Mouse (Mus musculus) skeletal muscle tissue, adult 2 months (tissue): ENCODE measurements around the gene Wnt8b.
A peak's percentile ranks its signal among the peaks of the same experiment; 100 is the strongest.

Experiments used
- DNase-seq: peaks from one replicate; pipeline ENCODE4 v3.0.0-alpha.2; 2012; ENCODE audit warnings: low read depth, low spot score

Gene Wnt8b

DNA sequence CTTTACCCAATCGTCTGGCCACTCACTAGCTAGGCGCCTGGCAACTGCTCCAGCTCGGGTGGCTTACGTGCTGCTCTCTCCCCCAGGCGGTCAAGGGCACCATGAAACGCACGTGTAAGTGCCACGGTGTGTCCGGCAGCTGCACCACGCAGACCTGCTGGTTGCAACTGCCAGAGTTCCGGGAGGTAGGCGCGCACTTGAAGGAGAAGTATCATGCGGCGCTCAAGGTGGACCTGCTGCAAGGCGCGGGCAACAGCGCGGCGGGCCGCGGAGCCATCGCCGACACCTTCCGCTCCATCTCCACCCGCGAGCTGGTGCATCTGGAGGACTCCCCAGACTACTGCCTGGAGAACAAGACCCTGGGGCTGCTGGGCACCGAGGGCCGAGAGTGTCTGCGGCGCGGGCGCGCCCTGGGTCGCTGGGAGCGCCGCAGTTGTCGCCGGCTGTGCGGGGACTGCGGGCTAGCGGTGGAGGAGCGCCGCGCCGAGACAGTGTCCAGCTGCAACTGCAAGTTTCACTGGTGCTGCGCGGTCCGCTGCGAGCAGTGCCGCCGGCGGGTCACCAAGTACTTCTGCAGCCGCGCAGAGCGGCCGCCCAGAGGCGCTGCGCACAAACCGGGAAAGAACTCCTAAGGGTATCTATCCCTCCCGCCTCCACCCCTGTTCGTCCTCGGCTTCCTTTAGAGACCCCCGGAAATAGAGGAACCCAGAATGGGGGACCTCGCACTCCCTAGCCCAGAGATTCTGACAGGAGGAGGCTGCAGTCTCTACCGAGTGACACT, 18.4 kb downstream of the Wnt8b start:
- DNase-seq, result no peak

- DNase-seq, result no peak
Measured at GRCm38 (mm10) chr19:44512601-44513000, 19.3 kb downstream of the Wnt8b start.

DNA sequence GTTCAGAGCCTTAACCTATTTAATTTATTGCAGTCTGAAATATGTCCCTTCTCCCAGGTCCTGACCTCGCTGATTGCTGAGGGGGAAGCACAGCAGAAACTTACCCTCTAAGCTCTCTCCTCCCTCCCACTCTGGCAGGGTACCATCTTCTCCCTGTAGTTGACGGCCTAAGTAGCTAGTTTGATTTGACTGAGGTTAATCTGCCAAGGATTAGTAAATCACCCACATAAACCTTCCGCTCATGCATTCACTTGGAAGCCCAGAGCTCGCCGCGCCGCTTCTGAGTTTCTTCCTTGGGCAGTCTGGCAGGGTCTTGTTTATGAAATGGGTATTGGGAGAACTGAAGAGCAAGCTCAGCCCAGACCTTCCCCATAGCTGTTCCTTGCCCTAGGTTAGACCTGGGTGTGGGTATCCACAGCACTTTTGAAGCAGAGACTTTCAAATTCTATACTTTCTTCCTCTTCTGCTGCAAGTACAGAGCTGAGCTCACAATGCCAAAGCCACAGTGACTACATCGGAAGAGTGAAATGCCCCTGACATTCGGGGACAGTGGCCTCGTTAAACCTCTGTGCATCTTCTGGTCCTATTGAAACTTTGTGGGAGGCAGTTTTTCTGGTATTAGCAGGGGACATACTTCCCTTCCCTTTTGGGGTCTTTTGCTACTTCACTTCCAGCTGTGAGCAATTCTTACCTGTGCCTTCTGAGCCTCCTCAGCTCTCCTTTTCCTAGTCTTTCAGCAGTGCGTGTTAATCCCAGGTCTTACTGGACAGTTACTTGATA, 20.0 kb downstream of the Wnt8b start:
- DNase-seq, result no peak

GRCm38 (mm10) chr19:44513921-44514482, 20.7 kb downstream of the Wnt8b start:
- DNase-seq, result no peak

- DNase-seq, result no peak
Measured at GRCm38 (mm10) chr19:44514521-44515451, 21.5 kb downstream of the Wnt8b start.

DNA sequence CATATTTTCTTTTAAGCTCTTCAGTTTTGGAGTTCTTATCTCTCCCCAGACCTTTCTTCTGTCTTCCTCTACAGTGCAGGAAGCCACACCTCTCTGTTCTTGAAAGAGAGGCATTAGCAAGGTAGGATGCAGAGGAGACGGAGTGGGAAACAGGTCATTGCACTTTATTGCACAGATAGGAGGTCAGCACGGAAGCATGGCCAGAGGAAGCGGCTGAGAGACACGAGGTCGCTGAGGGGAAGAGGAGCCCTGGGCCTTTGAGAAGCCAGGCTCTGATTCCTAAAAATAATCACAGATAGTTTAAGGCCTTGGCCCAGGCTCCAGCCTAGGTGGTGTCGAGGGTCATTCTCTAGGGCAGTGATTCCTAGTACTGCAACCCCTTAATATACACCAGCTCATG, 22.5 kb downstream of the Wnt8b start:
- DNase-seq, result no peak

DNA sequence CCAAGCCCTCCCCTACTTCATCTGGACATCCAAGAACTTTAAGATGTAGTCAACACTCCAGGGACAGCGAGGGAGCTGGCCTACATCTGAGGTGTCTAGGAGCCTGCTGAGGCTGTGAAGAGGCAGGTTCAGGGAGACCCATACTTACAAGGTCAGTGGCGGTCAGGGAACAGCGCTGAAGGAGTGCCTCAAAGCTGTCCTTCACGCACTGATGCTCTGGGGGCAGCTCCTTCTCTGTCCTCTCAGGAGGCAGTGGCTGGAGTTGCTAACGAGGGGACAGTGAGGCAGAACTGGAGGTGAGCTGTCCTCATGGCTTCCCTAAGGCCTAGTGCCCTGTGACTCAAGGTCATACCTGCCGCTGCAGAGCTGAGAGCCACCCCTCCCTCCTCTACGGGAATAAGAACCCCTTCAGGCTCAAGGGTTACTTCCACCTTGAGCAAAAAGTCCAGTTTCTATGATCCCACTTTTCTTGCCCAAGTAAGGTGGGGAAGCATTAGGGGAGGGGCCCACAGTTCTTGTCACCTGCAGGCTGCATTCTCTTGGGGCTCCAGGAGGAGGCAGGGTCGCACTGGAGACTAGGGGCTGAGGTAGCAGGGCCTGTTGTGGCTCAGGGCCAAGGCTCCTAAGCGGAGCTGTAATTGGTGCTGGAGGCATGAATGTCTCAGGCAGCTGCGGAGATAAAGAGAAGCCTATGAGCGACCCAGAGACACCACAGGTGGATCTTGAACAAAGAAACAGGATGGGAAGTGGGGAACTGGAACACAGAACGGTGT, 24.9 kb downstream of the Wnt8b start:
- no peak for DNase-seq

GRCm38 (mm10) chr19:44519152-44519551, 25.9 kb downstream of the Wnt8b start:
- peak; percentile 33 for DNase-seq

DNA sequence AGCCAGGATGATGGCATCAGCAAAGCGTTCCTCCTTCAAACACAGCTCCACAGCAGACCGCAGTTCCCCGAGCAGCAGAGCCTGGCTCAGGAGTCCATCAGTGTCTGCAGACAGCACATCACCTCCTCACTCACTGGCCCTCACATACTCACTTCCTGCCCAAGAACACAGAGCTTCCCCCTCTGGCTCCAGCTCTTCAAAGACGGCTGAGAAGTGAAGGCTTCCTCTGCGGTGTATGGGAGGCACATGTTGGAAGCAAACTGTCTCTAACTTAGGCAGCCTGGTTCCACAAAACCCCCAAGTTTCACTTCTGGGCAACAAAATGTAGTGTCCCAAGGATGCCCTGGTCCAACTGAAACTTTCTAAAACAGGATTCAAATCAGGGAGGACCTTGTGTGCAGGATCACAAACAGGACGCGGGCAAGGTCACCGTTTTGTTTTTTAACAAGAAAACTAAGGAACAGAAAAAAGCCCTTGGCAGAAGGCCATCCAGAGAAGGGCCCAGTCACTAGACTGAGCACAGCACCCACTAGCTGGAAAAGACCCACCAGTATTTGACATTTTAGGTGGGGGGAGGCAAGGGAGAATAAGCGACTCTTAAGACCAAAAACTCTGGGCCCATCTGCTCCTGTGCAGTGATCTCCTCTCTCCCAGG, 32.4 kb downstream of the Wnt8b start:
- no peak for DNase-seq

- no peak for DNase-seq
Measured at GRCm38 (mm10) chr19:44530018-44530417, 36.7 kb downstream of the Wnt8b start.

DNA sequence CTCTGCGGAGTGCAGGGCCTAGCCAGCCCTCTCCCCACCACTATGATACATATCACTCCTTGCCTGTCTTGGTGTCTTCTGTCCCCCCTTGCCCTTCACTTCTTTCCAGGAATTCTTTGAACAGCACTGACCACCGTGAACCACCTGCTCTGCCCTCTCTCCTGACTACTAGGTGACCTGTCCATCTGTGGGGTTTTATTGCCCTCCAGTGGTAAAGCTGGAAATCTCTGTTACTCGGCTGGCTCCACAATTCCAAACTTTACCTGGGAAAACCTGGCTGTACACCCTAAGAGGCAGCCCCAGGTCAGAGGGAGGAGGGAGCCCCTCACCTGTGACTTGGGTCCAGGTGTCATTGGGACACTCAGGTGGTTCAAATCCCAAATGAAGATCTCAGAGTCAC, 42.1 kb downstream of the Wnt8b start:
- no peak for DNase-seq

DNA sequence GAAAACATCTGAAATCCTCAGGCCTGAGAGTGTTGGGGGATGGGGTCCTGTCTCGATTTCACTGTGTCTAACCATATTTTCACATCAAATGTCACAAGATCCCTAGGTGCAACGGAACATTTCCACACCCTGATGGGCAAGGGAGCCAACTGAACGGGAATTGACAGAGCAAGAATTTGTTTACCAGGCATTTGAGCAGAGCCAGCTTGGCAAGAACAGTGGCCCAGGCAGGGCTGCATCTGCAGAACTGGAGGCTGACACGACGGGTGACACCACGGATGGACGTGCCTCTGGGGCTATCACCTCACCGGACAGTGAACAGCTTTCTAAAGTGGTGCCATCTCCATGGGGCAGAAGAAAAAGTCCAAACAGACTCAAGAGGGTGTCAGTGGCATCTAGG, 44.1 kb downstream of the Wnt8b start:
- peak; percentile 53 for DNase-seq

DNA sequence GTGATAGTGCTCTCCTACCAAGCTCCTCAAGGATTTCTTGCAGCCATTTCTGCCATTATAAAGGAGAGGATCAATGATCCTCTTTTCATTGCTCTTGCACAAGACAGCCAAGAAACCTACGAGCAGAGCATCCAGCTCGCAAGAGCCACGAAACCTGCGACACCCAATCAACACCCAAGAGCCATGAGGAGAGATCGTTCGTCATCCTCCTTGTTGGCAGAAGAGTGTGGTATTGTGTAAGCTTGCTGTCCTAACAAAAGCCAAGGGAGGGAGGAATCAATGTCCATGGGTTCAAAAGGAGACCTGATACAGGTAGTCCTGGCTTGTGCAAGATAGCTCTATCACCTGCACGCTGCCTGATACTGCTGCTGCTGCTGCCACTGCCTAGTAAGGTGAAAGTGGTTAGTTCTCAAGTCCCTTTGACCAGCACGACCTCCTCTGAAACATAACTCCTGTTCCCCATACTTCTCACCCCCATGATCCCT, 49.5 kb downstream of the Wnt8b start:
- no peak for DNase-seq

DNA sequence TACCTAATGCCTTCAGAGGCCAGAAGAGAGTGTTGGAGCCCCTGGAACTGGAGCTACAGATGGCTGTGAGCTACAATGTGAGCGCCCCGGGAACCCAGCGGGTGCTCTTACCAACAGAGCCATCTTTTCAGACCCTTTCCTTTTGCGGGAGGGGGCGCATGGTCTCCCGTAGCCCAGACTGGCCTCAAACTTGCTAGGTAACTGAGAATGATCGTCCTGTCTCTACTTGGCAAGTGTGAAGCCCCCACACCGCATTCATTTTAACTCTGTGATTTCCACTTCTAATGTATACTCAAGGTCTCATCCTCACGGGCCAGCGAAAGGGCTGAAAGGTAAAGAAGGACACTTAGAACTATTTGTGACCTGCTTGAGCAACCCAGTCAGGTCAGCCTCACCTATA, 51.1 kb downstream of the Wnt8b start:
- DNase-seq, result no peak

GRCm38 (mm10) chr19:44544775-44545174, 51.5 kb downstream of the Wnt8b start:
- peak; percentile 71 for DNase-seq

DNA sequence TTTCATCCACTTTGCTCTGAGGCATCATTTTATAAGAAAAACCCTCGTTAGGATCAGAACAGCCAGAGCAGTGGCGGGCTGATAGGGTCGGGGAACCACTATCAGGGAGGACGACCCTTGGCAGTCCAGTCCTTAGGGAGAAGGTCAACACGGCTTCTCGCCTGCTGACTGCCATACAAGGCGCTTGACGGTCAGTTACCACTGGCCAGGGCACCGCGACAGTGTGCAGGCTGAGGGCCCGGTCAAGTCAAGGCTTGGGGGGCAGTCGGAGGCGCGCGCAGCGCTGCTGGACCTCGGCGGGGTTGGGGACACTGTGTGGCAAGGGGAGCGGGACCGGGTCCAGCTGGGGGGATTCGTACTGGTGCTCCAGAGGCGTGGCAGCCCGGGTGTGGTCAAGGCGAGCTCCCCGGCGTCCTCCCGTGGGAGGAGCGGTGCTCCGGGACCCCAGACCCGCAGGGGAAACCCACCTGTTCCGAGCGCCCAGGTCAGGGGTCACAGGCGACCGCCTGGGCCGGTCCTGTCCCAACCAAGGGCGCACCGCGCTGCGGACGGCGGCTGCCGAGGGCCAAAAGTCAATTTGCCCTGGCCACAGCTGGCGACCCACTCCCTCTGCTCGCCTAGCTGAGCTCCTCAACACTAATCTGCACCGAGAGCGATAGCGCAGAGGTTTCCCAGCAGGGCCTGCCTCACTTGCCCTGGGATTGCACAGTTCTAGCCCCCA, 52.2 kb downstream of the Wnt8b start, which contains the start of gene Sec31b:
TSS of gene Sec31b (minus strand) at position 544 of the 721 bp plus-strand sequence.
- peak; percentile 54 for DNase-seq

GRCm38 (mm10) chr19:44552731-44553130, 59.5 kb downstream of the Wnt8b start, which contains the start of gene Gm20538:
Gene Gm20538, minus strand, starts transcription at chr19:44552831.
- DNase-seq, result no peak

- no peak for DNase-seq
Measured at GRCm38 (mm10) chr19:44553286-44553685, 60.0 kb downstream of the Wnt8b start.

- no peak for DNase-seq
Measured at GRCm38 (mm10) chr19:44554490-44554860, 61.2 kb downstream of the Wnt8b start.
